Mouse (Mus musculus) E14TG2a.4 (cell line): ENCODE results near the gene Gja10.

Experiments
- H3K27me3 ChIP-seq: 2 replicates; pipeline ENCODE4 v1.6.1; 2014; ENCODE audit warnings: low read length, control low read depth; ENCODE audit not compliant: insufficient read depth
- H3K36me3 ChIP-seq: 2 replicates; pipeline ENCODE4 v1.6.1; 2014; ENCODE audit warnings: low read length, control low read depth; ENCODE audit not compliant: insufficient read depth
- H3K4me1 ChIP-seq: replicated peaks from 2 replicates; pipeline ENCODE4 v1.6.1; 2014; ENCODE audit warnings: low read depth, low read length, control low read depth
- H3K4me3 ChIP-seq: replicated peaks from 2 replicates; pipeline ENCODE4 v1.5.1; 2014; ENCODE audit warnings: mild to moderate bottlenecking, low read length
- H3K9me3 ChIP-seq: 2 replicates; pipeline ENCODE4 v1.6.1; 2014; ENCODE audit warnings: low read length, control low read depth
- CTCF ChIP-seq: conservative IDR thresholded peaks from 2 replicates; pipeline ENCODE4 v1.5.1; 2014; ENCODE audit warnings: low read length
- NANOG ChIP-seq: IDR thresholded peaks from 2 replicates; pipeline ENCODE4 v1.6.1; 2014; ENCODE audit warnings: borderline replicate concordance, low read length, mixed read lengths
- POU5F1 ChIP-seq: IDR thresholded peaks from 2 replicates; pipeline ENCODE4 v1.6.1; 2014; ENCODE audit warnings: low read length, borderline replicate concordance

The Gja10 gene

GRCm38 (mm10) chr4:32564918-32565317 lies 37.6 kb downstream of the Gja10 start:
- TF ChIP-seq POU5F1: no peak
- TF ChIP-seq CTCF: no peak
- no peak for TF ChIP-seq NANOG
- Histone ChIP-seq H3K4me1 (peaks cover 23% of the 10 kb centered on the region), H3K36me3 (no peaks in the 10 kb centered on the region), H3K9me3 (no peaks in the 10 kb centered on the region), H3K27me3 (peaks cover 12% of the 10 kb centered on the region; the same call in 1 of the 2 replicates), H3K4me3 (no peak overlapping the region)

- peaks cover 11% of the 10 kb centered on the region; the same call in 1 of the 2 replicates for H3K27me3 ChIP-seq
- H3K4me3 ChIP-seq: no peak overlapping the region
- no peaks in the 10 kb centered on the region for H3K36me3 ChIP-seq
- peaks cover 23% of the 10 kb centered on the region for H3K4me1 ChIP-seq
- H3K9me3 ChIP-seq: no peaks in the 10 kb centered on the region
- no peak for TF ChIP-seq NANOG
- no peak for TF ChIP-seq POU5F1
- no peak for TF ChIP-seq CTCF
These were observed 38.1 kb downstream of the Gja10 start for GRCm38 (mm10) chr4:32564416-32564815.

- no peak for TF ChIP-seq CTCF
- TF ChIP-seq POU5F1: no peak
- no peak for TF ChIP-seq NANOG
- Histone ChIP-seq H3K4me3 (peak overlapping the region; percentile 54), H3K27me3 (peaks cover 7% of the 10 kb centered on the region; the same call in 1 of the 2 replicates), H3K4me1 (peaks cover 23% of the 10 kb centered on the region), H3K9me3 (no peaks in the 10 kb centered on the region), H3K36me3 (no peaks in the 10 kb centered on the region)
These were observed 40.0 kb downstream of the Gja10 start for GRCm38 (mm10) chr4:32562319-32563115.

GRCm38 (mm10) chr4:32561555-32562095 lies 40.9 kb downstream of the Gja10 start:
- Histone ChIP-seq H3K27me3 (peaks cover 7% of the 10 kb centered on the region; the same call in 1 of the 2 replicates), H3K4me3 (no peak overlapping the region), H3K36me3 (no peaks in the 10 kb centered on the region), H3K9me3 (no peaks in the 10 kb centered on the region), H3K4me1 (peaks cover 23% of the 10 kb centered on the region)
- no peak for TF ChIP-seq POU5F1
- peak; percentile 67 for TF ChIP-seq CTCF

GRCm38 (mm10) chr4:32560724-32561554 lies 41.6 kb downstream of the Gja10 start:
- Histone ChIP-seq H3K27me3 (peaks cover 7% of the 10 kb centered on the region; the same call in 1 of the 2 replicates), H3K4me3 (no peak overlapping the region), H3K36me3 (no peaks in the 10 kb centered on the region), H3K4me1 (peaks cover 23% of the 10 kb centered on the region), H3K9me3 (no peaks in the 10 kb centered on the region)
- no peak for TF ChIP-seq CTCF
- no peak for TF ChIP-seq NANOG
- TF ChIP-seq POU5F1: no peak

GRCm38 (mm10) chr4:32560246-32560645 lies 42.3 kb downstream of the Gja10 start:
- Histone ChIP-seq H3K4me1 (peaks cover 23% of the 10 kb centered on the region), H3K9me3 (no peaks in the 10 kb centered on the region), H3K4me3 (no peak overlapping the region), H3K36me3 (no peaks in the 10 kb centered on the region), H3K27me3 (peaks cover 7% of the 10 kb centered on the region; the same call in 1 of the 2 replicates)
- no peak for TF ChIP-seq POU5F1
- TF ChIP-seq NANOG: no peak
- TF ChIP-seq CTCF: no peak

- Histone ChIP-seq H3K4me3 (no peak overlapping the region), H3K27me3 (no peaks in the 10 kb centered on the region), H3K36me3 (no peaks in the 10 kb centered on the region), H3K9me3 (no peaks in the 10 kb centered on the region), H3K4me1 (no peaks in the 10 kb centered on the region)
- TF ChIP-seq NANOG (no peak), CTCF (no peak), POU5F1 (no peak)
These were observed 47.1 kb downstream of the Gja10 start for GRCm38 (mm10) chr4:32555506-32555905.

GRCm38 (mm10) chr4:32551337-32551736 lies 51.2 kb downstream of the Gja10 start:
- Histone ChIP-seq H3K9me3 (no peaks in the 10 kb centered on the region), H3K4me1 (peaks cover 5% of the 10 kb centered on the region), H3K36me3 (no peaks in the 10 kb centered on the region), H3K4me3 (no peak overlapping the region), H3K27me3 (no peaks in the 10 kb centered on the region)
- TF ChIP-seq POU5F1: no peak
- TF ChIP-seq CTCF: peak; percentile 57
- TF ChIP-seq NANOG: no peak
